Mouse (Mus musculus): ENCODE measurements around the gene Gatad2a.
A peak's percentile ranks its signal among the peaks of the same experiment; 100 is the strongest.

The Gatad2a gene

DNA sequence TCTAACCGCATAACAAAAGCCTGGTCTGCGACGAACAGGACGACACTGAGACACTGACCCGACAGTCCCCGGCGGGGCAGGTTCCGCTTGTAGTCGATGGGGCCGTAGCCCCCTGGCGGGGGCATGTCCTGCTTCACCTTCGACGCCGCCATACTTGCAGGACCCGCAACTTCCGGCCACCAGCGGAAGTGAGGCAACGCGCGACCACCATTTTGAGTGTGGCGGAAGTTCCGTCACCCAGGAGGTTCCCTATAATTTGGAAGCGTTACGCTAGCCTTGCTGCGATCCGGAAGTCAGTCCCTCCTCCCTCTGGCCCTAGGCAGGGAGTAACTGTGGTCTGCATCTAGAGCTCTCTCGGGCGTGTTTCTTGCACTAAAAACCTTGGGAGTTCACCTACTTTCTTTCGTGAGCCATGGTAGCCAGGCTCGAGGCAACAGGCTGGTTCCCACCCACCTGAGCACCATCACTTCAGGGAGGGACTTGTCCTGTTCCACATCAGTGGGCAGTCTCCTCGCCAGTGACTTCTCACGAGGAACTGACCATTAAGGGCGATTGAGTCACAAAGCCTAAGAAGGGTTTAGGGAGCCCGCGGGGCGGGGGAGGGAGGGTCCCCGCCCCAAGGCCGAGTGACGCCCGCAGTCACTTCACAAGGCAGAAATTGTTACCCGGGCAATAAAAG lies 94.6 kb downstream of the Gatad2a start:
- peak; percentile 95 to 99 for DNase-seq (ENCODE audit: low spot score in 2 of 2)

GRCm38 (mm10) chr8:69900895-69901451 lies 95.2 kb downstream of the Gatad2a start:
- DNase-seq (ENCODE audit: low spot score in 2 of 2), result no peak

DNA sequence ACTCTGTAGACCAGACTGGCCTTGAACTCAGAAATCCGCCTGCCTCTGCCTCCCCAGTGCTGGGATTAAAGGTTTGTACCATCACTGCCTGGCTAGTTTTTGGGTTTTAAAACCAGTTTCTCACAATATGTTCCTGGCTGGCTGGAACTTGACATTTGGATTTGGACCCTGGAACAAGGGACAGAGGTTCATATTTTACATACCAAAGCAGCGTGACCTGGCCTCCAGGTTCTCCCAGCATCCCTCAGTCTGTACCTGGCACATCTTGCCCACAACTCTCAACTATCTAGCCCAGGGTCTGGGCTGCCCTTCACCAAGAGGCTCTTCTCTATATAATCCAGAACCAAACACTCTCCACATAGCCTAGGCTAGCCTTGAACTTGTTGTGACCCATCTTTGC lies 96.3 kb downstream of the Gatad2a start:
- no peak for DNase-seq (ENCODE audit: low spot score in 2 of 2)

- no peak for DNase-seq (ENCODE audit: low spot score in 2 of 2)
Observed at GRCm38 (mm10) chr8:69897857-69898256, 98.3 kb downstream of the Gatad2a start.

DNA sequence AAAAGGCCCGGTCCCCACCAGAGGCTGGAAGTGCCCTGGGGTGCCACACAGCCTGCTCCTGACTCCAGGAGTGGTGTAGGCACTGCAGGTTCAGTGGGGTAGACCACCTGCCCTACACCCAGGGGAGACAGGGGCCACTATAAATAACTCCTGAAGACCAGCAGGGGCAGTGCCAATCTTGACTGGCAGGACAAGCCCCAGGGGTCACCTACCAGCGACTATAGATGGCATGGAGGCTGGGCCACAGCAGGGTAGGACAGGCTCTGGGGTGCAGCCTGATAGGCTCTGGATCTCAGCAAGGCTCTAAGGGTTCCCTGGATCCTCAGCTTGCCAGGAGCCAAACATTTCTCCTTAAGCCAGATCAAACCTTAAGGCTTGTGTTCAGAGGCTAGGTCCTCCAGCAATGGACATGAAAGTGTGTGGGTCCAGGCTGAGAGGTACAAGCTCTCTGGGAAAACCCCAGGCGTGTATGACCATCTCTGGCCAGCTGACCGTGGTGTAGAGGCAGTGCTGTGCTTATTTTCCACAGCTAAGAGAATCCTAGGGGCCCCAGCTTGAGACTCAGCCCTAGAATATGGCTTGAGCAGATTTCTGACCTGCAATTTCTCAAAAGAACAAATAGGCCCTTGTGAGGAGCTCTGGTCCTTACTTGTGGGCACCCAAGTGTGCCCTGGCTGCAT lies 100.3 kb downstream of the Gatad2a start:
- DNase-seq (ENCODE audit: low spot score in 2 of 2), result no peak

DNA sequence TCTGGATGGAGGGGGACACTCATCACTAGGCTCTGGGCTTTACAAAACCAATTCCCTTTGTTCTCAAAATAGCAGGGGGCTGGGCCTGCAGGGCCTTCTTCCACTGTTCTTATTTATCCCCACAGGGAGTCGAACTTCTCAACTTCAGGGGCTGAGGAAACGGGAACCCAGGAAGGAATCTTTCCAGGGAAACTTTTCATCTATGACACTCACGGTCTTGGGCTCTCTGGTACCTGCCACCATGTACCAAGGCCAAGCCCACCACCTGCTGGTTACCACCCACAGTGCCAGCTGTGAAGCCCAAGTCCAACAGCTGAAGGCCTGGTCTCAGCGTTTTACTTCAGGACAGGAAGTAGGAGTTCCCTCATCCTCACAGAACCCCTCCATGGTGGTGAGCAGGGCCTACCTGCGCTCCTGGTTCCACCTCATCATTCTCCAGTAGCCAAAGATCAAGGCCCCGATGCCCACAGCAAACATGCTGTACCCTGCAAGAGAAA lies 101.3 kb downstream of the Gatad2a start:
- no peak for DNase-seq (ENCODE audit: low spot score in 2 of 2)

- DNase-seq (ENCODE audit: low spot score in 2 of 2), result no peak
Observed at GRCm38 (mm10) chr8:69893863-69894262, 102.3 kb downstream of the Gatad2a start.

GRCm38 (mm10) chr8:69890813-69891241 lies 105.4 kb downstream of the Gatad2a start:
- no peak for DNase-seq (ENCODE audit: low spot score in 2 of 2)

DNA sequence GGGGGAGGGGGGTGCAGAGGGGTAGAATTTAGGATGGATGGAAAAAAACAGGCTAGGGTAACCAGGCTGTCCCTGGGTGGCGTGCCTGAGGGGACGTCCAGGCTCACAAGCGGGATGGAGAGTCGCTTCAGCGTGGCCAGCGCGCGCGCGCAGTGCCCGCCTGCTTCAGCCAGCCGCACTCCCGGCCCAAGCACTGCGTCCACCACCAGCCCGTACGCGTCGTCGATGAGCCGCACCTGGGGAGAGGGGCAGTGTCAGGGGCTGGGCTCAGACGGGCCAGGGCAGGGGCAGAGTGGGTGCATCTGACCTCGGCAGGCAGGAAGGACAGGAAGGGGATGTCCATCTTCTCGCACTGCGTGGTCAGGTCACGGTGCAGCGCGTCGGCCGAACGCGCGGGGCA lies 107.3 kb downstream of the Gatad2a start:
- no peak for DNase-seq (ENCODE audit: low spot score in 2 of 2)

DNA sequence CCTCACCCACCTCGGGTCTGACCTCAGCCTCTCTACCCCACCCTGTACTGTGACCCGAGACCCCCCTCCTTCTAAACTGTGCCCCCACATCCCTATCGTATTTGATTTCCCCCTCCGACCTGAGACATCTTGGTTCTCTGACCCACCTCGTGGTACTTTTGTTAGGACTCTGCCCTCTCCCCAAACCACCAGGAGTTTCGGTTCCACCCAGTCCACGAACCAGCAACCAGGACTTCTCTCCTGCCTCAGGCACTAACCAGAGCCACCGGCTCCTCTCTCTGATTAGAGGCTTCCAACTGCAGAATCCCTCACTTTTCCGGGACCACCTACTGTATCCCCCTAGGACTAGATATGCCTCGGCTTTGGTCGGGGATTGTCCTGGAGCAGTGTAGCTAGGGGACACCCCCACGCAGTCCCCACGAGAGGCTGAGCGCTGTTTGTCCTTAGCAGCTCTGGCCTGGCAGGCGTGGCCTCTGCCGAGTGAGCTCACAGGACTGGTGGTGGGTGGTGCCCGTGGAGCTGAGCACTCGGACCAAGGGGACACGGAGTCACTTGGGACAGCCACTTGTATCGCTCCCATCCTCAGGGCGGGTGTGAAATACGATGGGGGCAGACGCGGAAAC lies 107.8 kb downstream of the Gatad2a start:
- DNase-seq (ENCODE audit: low spot score in 2 of 2), result no peak

DNA sequence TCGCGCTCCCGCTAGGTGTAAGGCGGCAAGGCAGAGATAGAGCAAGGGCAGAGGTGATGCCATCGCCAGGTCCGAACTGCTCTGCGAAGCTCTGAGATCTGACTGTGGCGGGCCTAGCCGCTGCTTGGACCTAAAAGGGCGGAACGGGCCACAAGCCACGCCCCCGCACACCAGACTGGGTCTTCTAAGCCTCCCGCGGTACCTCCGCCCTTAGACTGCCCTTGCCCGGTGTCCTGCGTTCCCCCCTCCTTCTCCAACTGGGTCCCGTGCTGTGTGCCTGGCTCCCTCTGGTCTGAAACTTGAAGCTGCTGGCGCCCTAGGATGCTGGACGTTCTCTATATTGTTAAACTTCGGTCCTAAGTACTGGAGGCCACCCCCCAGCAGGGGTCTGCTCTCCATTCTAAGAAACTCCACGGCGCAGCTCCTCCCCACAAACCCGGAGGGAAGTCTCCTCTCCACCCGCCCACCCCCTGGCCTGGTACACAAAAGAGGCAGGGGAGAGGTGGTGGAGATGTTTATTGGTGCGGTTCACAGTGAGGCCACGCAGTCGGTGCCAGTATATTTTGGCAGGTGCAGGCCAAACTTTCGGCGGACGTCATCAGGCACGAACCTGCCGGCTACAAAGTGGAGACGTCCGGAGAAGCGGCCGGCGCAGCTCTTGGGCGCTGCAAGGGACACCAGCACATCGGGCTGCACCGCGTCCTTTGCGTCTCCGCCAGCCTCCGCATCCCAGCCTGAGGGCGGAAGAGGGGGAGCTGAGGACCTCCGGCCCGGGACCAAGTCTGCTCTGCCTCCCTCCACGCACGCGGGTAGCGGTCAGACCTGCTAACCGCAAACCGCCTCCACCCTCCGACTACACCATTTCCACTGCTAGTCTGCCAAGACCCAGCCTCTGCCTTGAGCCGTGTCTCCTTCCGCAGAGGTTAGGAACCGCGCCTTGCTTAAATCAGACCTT lies 108.6 kb downstream of the Gatad2a start, which contains the start of gene Cilp2:
Gene Cilp2, minus strand, starts transcription at position 399 of the 955 bp plus-strand sequence.
- no peak for DNase-seq (ENCODE audit: low spot score in 2 of 2)

- DNase-seq (ENCODE audit: low spot score in 2 of 2), result no peak
Observed at GRCm38 (mm10) chr8:69884141-69884540, 112.0 kb downstream of the Gatad2a start.

DNA sequence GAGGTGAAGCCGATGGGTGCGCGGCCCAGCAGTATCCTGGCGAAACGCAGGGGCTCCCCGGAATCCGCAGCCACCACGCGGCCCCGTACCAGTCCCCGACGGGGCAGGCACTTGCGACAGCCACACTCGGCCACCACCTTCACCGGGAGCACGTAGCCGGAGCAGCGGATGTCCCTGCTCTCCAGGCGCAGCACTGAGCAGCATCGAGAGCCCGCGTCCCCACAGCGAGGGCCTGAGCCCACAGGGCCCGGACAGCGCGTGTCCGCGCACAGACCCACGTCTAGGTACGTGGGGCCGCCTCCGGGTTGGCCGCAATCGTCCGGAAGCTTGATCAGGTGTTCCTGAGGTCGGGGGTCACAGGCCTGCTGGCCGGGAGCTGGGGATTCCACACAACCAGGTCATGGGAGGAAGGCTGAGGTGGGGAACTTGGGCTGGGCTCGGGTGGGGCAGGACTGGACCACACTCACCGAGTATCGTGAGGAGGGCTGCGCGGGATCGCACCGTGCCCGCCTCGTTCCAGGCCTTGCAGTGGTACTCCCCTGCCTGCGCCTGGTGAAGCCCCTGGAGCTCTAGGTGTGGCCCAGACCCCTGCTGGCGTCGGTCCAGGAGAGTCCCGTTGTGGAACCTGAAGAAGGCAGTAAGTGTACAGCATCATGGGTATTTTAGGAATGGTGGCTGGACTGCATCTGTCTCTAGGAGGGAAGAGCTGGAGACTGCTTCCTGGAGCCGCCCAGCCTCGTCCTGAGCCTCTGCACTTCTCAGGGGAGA lies 113.2 kb downstream of the Gatad2a start:
- no peak for DNase-seq (ENCODE audit: low spot score in 2 of 2)

DNA sequence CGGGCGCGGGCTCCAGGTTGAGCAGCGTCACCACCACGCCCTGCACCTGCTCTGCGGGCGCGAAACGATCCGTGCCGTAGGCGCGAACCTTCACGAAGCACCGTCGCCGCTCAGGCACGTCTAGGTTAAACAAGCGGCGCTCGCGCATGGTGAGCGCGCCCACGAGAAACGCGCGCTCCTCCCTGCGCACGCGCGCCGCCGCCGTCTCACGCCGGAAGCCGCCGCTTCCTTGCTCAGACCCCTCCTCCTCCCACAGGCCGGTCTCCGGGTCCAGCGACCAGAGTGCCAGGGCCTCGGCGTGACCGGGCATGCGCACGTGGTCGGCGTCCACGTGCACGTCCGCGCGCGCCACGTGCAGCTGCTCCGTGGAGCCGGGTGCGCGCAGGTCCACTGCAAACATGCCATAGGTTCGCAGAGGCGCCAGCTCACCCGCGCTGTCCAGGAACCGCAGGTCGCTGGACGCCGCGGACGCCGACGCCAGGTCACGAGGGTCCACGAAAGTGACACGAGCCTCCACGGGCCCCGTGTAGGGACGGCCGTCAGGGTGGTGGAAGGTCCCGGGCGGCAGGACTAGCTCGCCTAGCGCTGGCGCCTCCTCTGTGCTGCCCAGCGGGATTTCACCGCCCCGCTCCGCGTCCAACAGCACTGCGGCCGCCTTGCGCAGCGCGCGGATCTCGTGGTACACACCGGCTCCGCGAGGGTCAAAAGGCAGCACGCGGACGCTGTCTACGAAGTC lies 114.0 kb downstream of the Gatad2a start:
- peak in 1 of 2 experiments; percentile 48 for DNase-seq (ENCODE audit: low spot score in 2 of 2)

- DNase-seq (ENCODE audit: low spot score in 2 of 2), result no peak
Observed at GRCm38 (mm10) chr8:69881261-69881865, 114.8 kb downstream of the Gatad2a start.

GRCm38 (mm10) chr8:69880841-69881240 lies 115.3 kb downstream of the Gatad2a start:
- DNase-seq (ENCODE audit: low spot score in 2 of 2), result no peak

DNA sequence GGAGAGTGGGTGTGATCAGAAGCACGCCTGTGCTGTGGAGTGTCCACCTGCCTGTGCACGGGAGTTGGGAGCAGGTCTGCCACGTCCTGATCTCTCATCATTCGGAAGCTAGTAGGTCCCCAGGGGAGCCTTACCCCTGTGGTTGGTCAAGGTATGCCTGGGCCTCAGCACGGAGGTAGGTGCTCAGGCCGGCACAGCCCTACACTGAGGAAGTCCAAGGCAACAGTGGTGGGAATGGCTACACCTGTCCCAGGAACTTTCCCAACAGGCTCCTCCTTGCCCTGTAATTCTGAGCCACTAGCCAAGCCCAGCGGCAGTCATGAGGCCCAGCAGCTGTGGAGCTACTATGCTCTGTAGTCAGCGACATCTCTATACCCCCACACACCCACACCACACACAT lies 116.5 kb downstream of the Gatad2a start:
- no peak for DNase-seq (ENCODE audit: low spot score in 2 of 2)

DNA sequence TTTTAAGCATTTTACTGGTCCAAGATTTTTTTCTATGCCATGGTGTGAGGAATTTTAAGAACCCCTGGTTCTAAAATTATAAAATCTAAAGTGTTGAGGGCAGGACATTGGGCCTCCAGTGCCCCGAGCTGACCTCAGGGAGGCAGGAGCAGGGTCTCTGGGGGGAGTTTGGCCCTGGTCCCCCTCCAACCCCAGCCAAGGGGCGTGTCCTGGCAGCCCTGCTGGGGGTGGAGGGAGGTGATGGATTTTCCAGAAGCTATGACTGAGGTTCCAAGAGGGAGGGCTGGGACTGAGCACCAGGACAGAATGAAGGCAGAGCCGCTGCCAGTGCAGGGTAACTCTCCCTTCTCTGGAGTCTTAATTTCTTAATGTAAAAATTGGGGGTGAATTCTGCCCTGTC lies 118.2 kb downstream of the Gatad2a start:
- DNase-seq (ENCODE audit: low spot score in 2 of 2), result no peak

- DNase-seq (ENCODE audit: low spot score in 2 of 2), result no peak
Observed at GRCm38 (mm10) chr8:69877396-69877795, 118.8 kb downstream of the Gatad2a start.
